Mouse (Mus musculus): ENCODE data around the gene Rps26. TPM values are rescaled to one million over a fixed set of nuclear protein-coding genes. Genes with fewer than 3 reads are reported as not detected.
"Not testable (repeated sequence)": the region's sequence is repeated elsewhere in the genome, so short reads cannot be mapped to it uniquely, and the experiment has no call there.

The Rps26 gene
- polyA plus RNA-seq, 1 experiment from 2014 or later, result 409 TPM

GRCm38 (mm10) chr10:128620241-128620640, 6.3 kb downstream of the Rps26 start:
- H3K4me3 ChIP-seq, result no peak overlapping the region
- H3K9ac ChIP-seq, result no peak overlapping the region
- ATAC-seq (replicated peaks; ENCODE audit: insufficient number of reproducible peaks, insufficient read depth, low FRiP score, low read depth), result no peak

GRCm38 (mm10) chr10:128619148-128619547, 7.4 kb downstream of the Rps26 start:
- ATAC-seq (replicated peaks; ENCODE audit: insufficient number of reproducible peaks, insufficient read depth, low FRiP score, low read depth); H3K27me3 ChIP-seq; H3K4me3 ChIP-seq; H3K9me3 ChIP-seq (replicated peaks); H3K4me2 ChIP-seq; H3K4me1 ChIP-seq (replicated peaks); H3K27ac ChIP-seq; H3K9ac ChIP-seq: not testable (repeated sequence)
- H3K36me3 ChIP-seq, result peaks cover 10% of the 10 kb centered on the region
- 85% methylated on average over 5 of the region's 5 CpGs for WGBS

More at GRCm38 (mm10) chr10:128620241-128620640, 6.3 kb downstream of the Rps26 start:
- Histone ChIP-seq H3K27me3 (no peaks in the 10 kb centered on the region), H3K9me3 (replicated peaks) (no peaks in the 10 kb centered on the region), H3K36me3 (peaks cover 21% of the 10 kb centered on the region), H3K4me2 (no peak overlapping the region), H3K27ac (no peak overlapping the region), H3K4me1 (replicated peaks) (peaks cover 3% of the 10 kb centered on the region)

GRCm38 (mm10) chr10:128618570-128618969, 8.0 kb downstream of the Rps26 start:
- ATAC-seq (replicated peaks; ENCODE audit: insufficient number of reproducible peaks, insufficient read depth, low FRiP score, low read depth), result no peak
- Histone ChIP-seq H3K4me3 (no peak overlapping the region), H3K9ac (no peak overlapping the region), H3K9me3 (replicated peaks) (no peaks in the 10 kb centered on the region), H3K27me3 (no peaks in the 10 kb centered on the region), H3K36me3 (peaks cover 5% of the 10 kb centered on the region), H3K4me1 (replicated peaks) (no peaks in the 10 kb centered on the region), H3K4me2 (no peak overlapping the region), H3K27ac (no peak overlapping the region)
- 79% methylated on average over 1 of the region's 1 CpGs for WGBS

GRCm38 (mm10) chr10:128615798-128616448, 10.6 kb downstream of the Rps26 start:
- H3K4me2 ChIP-seq; H3K9ac ChIP-seq; H3K9me3 ChIP-seq (replicated peaks); H3K27ac ChIP-seq; H3K36me3 ChIP-seq; H3K4me1 ChIP-seq (replicated peaks); H3K27me3 ChIP-seq; H3K4me3 ChIP-seq; ATAC-seq (replicated peaks; ENCODE audit: insufficient number of reproducible peaks, insufficient read depth, low FRiP score, low read depth): not testable (repeated sequence)
- WGBS, result 78% methylated on average over 6 of the region's 7 CpGs

- Histone ChIP-seq H3K4me1 (replicated peaks) (peaks cover 3% of the 10 kb centered on the region; the same call in 1 of the 2 replicates), H3K4me2 (no peak overlapping the region), H3K4me3 (no peak overlapping the region), H3K9me3 (replicated peaks) (no peaks in the 10 kb centered on the region), H3K9ac (no peak overlapping the region), H3K36me3 (no peaks in the 10 kb centered on the region), H3K27ac (no peak overlapping the region), H3K27me3 (no peaks in the 10 kb centered on the region)
- no peak for ATAC-seq (replicated peaks; ENCODE audit: insufficient number of reproducible peaks, insufficient read depth, low FRiP score, low read depth)
- 58% methylated on average over 3 of the region's 3 CpGs for WGBS
These were observed 11.6 kb downstream of the Rps26 start for GRCm38 (mm10) chr10:128614934-128615333.

GRCm38 (mm10) chr10:128613820-128614219, 12.7 kb downstream of the Rps26 start:
- H3K27me3 ChIP-seq; H3K4me3 ChIP-seq; ATAC-seq (replicated peaks; ENCODE audit: insufficient number of reproducible peaks, insufficient read depth, low FRiP score, low read depth); H3K9ac ChIP-seq; H3K27ac ChIP-seq; H3K36me3 ChIP-seq; H3K4me2 ChIP-seq; H3K4me1 ChIP-seq (replicated peaks); H3K9me3 ChIP-seq (replicated peaks): not testable (repeated sequence)
- WGBS, result 59% methylated on average over 4 of the region's 4 CpGs

- 34% methylated on average over 6 of the region's 6 CpGs for WGBS
- no peaks in the 10 kb centered on the region for H3K27me3 ChIP-seq
- H3K9ac ChIP-seq, result no peak overlapping the region
- H3K4me2 ChIP-seq, result 0 out of 2 replicates have a peak overlapping the region, but pooled peaks have one; percentile 16
- H3K36me3 ChIP-seq, result no peaks in the 10 kb centered on the region
- H3K9me3 ChIP-seq (replicated peaks), result no peaks in the 10 kb centered on the region
- H3K4me1 ChIP-seq (replicated peaks), result peaks cover 3% of the 10 kb centered on the region; the same call in 1 of the 2 replicates
- ATAC-seq (replicated peaks; ENCODE audit: insufficient number of reproducible peaks, insufficient read depth, low FRiP score, low read depth), result no peak
- no peak overlapping the region for H3K27ac ChIP-seq
- no peak overlapping the region for H3K4me3 ChIP-seq
These were observed 13.4 kb downstream of the Rps26 start for GRCm38 (mm10) chr10:128613154-128613440.

GRCm38 (mm10) chr10:128612433-128613153, 14.0 kb downstream of the Rps26 start:
- 13% methylated on average over 16 of the region's 16 CpGs for WGBS

GRCm38 (mm10) chr10:128606483-128606882, 20.1 kb downstream of the Rps26 start:
- H3K4me1 ChIP-seq (replicated peaks), result peaks cover 3% of the 10 kb centered on the region; the same call in 1 of the 2 replicates
- no peak for ATAC-seq (replicated peaks; ENCODE audit: insufficient number of reproducible peaks, insufficient read depth, low FRiP score, low read depth)
- H3K27me3 ChIP-seq, result no peaks in the 10 kb centered on the region

More at GRCm38 (mm10) chr10:128612433-128613153, 14.0 kb downstream of the Rps26 start:
- peak overlapping the region; percentile 16; the same call in 1 of the 2 replicates for H3K4me2 ChIP-seq
- H3K4me1 ChIP-seq (replicated peaks), result peaks cover 3% of the 10 kb centered on the region; the same call in 1 of the 2 replicates
- H3K27ac ChIP-seq, result no peak overlapping the region
- H3K9ac ChIP-seq, result no peak overlapping the region
- no peaks in the 10 kb centered on the region for H3K9me3 ChIP-seq (replicated peaks)
- no peaks in the 10 kb centered on the region for H3K27me3 ChIP-seq
- no peaks in the 10 kb centered on the region for H3K36me3 ChIP-seq
- no peak overlapping the region; the same call in 1 of the 2 replicates for H3K4me3 ChIP-seq
- no peak for ATAC-seq (replicated peaks; ENCODE audit: insufficient number of reproducible peaks, insufficient read depth, low FRiP score, low read depth)

GRCm38 (mm10) chr10:128602470-128603128, 23.9 kb downstream of the Rps26 start:
- ATAC-seq (replicated peaks; ENCODE audit: insufficient number of reproducible peaks, insufficient read depth, low FRiP score, low read depth), result no peak
- Histone ChIP-seq H3K27me3 (no peaks in the 10 kb centered on the region), H3K4me1 (replicated peaks) (peaks cover 3% of the 10 kb centered on the region; the same call in 1 of the 2 replicates), H3K9me3 (replicated peaks) (no peaks in the 10 kb centered on the region), H3K36me3 (no peaks in the 10 kb centered on the region), H3K4me3 (no peak overlapping the region), H3K27ac (no peak overlapping the region), H3K9ac (no peak overlapping the region), H3K4me2 (no peak overlapping the region)
- 74% methylated on average over 4 of the region's 4 CpGs for WGBS

More at GRCm38 (mm10) chr10:128606483-128606882, 20.1 kb downstream of the Rps26 start:
- H3K9ac ChIP-seq, result no peak overlapping the region
- H3K4me2 ChIP-seq, result no peak overlapping the region
- no peaks in the 10 kb centered on the region for H3K9me3 ChIP-seq (replicated peaks)
- H3K27ac ChIP-seq, result no peak overlapping the region
- no peak overlapping the region for H3K4me3 ChIP-seq
- no peaks in the 10 kb centered on the region for H3K36me3 ChIP-seq
- 36% methylated on average over 2 of the region's 2 CpGs for WGBS

- H3K27me3 ChIP-seq, result no peaks in the 10 kb centered on the region
- H3K36me3 ChIP-seq, result no peaks in the 10 kb centered on the region
- H3K9me3 ChIP-seq (replicated peaks), result no peaks in the 10 kb centered on the region
- ATAC-seq (replicated peaks; ENCODE audit: insufficient number of reproducible peaks, insufficient read depth, low FRiP score, low read depth), result no peak
- 92% methylated on average over 1 of the region's 1 CpGs for WGBS
- H3K9ac ChIP-seq, result no peak overlapping the region
- peaks cover 3% of the 10 kb centered on the region; the same call in 1 of the 2 replicates for H3K4me1 ChIP-seq (replicated peaks)
- no peak overlapping the region for H3K4me2 ChIP-seq
- no peak overlapping the region for H3K27ac ChIP-seq
- H3K4me3 ChIP-seq, result no peak overlapping the region
These were observed 25.0 kb downstream of the Rps26 start for GRCm38 (mm10) chr10:128601499-128601898.

All from heart, embryonic 15.5 days (tissue).